Mouse (Mus musculus): ENCODE results near the gene Prtg. TPM values are rescaled to one million over a fixed set of nuclear protein-coding genes. Genes with fewer than 3 reads are reported as not detected.

The Prtg gene
- total RNA-seq (2021), result 1 to 10 TPM in 1 of 2 experiments, under 1 TPM in 1; 0.98 to 1.9 TPM
- long read RNA-seq, experiment 1, result 0 reads
- long read RNA-seq, experiment 2, partial matches to known transcripts, result 0 of 2 reads
- long read RNA-seq, experiment 2, other reads (novel, unspliced or antisense), result 2 of 2 reads

DNA sequence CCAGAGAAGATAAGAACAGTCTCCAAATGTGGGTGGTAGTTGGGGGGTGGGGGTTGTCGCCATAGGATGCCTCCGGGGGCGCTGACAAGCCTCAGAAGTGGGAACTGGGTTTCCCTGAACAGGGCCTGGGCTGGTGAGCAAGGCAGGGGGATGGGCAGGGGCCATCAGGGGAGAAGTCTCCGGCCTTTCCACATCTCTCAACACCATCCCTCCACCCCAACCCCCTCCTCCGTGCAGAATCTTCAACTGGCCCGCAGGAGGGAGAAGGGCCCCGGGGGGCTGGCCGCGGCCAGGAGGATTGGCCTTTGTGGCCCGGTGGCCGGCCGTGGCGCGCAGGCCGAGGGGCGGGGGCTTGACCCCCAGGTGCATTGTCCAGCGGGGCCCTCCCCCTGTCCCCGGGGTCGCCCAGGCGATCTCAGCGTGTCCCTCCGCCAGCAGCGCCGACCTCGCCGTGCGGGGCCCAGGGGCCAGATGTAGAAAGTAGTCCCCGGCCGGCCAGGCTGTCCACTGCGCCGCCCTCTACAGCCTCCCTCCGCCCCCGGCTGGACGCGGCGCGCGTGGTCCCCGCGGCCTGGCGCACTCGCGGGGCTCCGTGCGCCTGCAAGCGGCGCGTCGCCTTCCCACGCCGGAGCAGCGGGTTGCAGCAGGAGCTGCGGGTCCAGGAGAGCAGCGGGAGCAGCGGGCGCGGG is at the start of gene Prtg:
TSS of gene Prtg (plus strand) at position 144 of the 689 bp plus-strand sequence.
- peak; percentile 45 to 65 for DNase-seq (ENCODE audit: low spot score in 2 of 2)

DNA sequence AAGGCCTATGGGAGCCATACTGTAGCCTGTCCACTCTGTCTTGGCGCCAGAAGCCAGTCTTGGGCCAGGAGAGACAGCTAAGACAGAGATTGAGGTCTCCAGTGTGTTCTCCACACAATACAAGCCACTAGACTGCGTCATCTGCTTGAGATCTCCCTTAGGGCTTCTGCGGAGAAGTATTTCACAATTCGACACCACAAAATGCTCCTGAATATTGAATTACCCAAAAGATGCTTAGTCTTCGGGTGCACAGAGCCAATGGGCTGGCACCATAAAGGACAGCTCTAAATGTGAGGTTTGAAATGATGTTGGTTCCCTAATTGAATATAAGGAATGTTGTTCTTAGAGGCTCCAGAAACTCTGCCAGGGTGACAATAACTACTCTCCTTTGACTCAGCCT is 49.5 kb upstream of the Prtg start:
- no peak for DNase-seq (ENCODE audit: low spot score in 2 of 2)

DNA sequence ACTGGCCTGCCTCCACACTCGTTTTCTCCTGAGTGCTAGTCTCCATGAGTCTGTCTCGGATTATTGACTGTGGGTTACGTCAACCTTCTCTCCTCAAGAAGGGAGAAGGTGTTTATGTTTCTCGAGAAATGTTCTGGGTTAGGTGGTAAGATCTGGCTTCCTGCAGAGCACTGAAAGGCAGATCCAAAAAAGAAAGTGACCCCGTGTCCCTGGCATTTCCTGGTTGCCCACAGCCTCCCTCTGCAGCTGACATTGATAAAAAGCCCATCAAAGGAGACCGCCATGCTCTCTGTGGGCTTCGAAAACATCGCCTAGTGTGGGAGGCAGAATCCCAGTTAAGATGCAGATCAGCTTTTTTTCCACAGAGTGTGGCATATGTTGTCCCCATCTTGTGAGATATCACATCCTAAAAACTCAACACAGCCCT is 48.0 kb upstream of the Prtg start:
- no peak for DNase-seq (ENCODE audit: low spot score in 2 of 2)

DNA sequence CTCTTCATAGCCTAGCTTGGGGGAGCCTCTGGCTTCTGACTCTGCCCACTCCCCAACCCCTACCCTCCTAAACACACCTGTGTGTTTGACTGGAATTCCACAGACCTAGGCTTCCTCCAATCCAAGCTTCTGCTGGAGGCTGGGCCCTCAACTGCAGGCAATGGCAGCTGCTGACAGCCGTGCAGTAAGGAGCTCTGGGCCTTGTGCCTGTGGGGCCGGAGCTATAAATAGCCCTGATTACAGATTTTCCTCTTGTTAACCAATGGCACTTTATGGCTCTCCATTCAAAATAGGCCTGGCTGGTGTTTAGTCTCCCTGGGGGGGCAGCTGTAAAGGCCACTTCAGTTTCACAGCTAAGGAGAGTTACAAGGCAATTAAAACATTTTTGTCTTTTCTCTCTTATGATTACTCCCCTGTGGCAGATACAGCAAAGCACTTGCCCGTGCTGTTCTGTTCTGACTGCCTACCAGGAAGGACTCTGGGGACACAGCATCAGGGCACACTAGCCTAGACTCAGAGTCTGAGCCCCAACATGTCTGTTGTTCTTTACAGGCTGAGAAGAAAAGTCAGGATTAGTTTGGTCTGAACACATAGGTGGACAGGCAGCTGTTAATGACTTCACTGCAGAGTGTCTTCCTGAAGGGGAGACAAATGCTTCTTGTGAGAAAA is 43.5 kb upstream of the Prtg start:
- peak in 1 of 2 experiments; percentile 54 for DNase-seq (ENCODE audit: low spot score in 2 of 2)

DNA sequence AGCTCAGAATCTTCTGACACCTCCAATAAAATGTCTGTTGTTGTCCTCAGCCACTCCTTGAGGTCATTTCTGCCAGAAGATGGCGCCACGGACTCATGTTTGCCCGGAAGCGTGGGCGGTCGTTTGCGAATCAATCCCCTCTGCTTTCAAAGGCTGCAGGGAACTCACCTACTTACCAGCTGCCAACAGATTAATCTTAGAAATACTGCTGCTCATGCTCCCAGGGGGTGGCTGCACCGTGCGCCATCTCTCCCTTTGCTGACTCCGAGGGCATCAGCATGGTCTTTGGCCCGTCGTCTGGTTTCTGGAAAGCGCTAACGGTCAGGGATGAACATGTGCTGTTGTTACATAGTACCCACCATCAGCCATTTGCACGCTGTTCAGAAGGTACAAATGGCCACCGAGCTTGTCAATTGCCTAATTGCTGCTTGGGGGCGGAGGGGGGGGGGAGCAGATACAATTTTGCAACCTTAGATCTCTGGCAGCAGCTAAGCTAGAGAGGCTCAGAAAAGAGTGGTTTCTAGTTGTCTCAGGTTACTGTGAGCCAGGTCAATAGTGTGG is 39.8 kb upstream of the Prtg start:
- DNase-seq (ENCODE audit: low spot score in 2 of 2), result peak; percentile 70 to 87

DNA sequence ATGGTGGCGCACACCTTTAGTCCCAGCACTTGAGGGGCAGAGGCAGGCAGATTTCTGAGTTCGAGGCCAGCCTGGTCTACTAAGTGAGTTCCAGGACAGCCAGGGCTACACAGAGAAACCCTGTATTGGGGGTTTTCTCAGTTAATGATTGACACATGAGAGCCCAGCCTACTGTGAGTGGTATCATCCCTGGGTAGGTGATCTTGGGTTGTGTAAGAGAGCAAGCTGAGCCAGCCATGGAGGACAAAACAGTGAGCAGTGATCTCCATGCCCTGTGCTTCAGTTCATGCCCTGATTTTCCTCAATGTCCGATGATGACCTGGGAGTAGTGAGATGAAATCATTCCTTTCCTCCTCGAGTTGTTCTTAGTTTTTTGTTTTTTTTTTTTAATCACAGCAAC is 31.7 kb upstream of the Prtg start:
- no peak for DNase-seq (ENCODE audit: low spot score in 2 of 2)

DNA sequence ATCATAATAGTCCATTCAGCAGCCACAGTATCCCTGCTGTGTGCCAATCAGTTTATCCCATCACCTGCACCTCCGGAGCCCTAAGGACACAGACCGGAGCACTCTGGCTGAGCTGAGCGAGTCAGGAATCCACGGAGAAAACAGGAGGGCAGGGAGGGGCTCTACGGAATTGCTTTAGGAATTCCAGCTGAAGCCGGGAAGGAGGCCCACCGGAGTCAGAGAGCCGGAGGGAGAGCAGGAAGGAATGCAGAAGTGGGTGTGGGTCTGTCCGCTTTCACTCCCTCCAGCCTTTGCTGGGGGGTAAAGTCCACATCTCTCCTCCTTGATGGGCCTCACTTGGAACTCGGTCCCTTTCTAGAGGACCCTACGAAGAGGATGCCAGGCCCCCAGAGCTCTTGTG is 27.7 kb upstream of the Prtg start:
- DNase-seq (ENCODE audit: low spot score in 2 of 2), result no peak

DNA sequence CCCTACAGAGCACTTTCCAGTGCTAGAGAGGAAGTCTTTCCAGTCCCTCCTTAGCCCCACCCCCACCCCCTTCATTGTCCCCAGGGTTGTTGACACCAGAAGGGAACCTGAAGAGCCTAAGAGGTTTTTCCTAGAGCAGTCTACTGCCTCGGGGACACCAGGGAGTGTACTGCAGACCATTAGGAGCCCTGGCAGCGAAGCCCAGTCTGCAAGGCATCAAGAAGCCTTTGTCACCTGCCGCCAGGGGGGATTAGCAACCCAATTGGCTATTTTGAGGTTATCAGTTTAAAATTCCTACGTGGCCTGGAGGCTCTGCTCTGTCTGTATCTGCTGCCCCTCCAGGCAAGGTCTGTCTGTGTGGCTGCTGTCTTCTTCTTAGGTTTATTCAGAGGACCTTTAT is 26.9 kb upstream of the Prtg start:
- no peak for DNase-seq (ENCODE audit: low spot score in 2 of 2)

DNA sequence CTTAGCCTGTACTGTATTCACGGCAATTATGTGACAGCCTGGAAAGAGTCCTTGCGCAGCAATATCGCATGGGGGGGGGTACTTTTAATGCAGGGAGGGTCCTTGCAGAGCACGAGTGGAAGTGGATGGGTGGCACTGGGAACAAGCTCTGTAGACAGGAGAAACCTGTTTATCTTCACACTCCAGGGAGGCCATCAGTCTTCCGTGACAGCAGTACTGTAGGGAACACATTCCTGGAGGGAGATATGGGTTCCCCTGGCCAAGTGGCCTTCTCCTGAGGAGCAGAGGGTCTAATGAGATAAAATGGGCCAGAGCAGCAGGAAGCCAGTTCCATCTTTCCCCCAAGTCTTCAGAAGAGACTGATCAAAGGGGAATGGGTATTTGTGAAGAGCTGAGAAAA is 26.0 kb upstream of the Prtg start:
- no peak for DNase-seq (ENCODE audit: low spot score in 2 of 2)

DNA sequence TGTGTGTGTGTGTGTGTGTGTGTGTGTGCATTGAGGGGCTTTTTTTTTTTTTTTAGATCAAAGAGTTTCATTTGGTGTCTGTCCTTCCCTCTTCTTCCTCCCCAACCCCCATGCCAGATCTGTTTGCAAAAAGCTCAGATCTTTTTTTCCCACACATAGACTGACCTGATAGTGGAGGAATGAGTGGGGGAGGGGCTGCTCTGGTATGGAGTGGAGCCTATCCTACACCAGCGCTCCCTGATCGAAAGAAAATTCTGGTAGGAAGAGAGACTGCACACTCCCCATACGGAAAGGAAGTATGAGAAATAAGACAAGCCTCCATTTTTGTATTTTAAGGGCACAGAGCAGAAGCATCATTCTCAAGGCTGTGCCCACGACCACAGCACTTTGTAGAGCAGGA is 25.2 kb upstream of the Prtg start:
- DNase-seq (ENCODE audit: low spot score in 2 of 2), result no peak

DNA sequence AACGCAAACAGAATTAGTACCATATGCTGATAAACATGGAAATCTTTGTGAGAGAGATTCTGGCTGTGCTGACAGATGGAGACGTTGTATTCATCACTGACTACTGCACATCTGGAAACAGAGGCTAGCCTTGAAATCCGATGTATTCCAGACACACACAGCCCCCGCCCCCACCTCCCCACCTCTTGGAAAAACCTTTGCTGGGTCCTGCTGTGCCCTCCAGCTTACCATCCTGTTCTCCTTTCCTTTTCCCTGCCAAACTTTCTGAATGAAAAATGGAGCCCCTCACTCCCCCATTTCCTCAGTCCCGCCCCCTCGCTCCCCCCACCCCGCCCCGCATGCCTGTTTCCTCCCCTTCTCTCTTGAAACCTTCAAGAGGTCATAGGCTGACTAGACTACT is 24.6 kb upstream of the Prtg start:
- no peak for DNase-seq (ENCODE audit: low spot score in 2 of 2)

DNA sequence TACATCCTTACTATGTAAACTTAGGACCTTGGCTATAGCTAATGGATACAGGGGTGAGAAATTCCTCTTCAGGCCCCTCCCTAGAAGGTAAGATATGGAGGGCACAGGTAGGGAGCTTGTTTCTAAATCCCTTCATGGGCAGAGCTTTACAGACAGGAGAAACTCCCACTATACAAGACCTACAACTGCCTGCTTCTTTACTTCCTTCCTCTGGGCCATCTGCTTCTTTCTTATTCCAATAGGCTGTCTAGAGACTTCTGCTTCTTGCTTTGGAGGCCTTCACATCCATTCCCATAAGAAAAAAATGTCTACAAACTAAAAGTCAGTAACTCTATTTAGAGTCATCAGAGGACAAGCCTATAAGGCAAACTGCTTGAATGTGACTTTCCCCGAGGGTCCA is 18.9 kb upstream of the Prtg start:
- DNase-seq (ENCODE audit: low spot score in 2 of 2), result no peak

DNA sequence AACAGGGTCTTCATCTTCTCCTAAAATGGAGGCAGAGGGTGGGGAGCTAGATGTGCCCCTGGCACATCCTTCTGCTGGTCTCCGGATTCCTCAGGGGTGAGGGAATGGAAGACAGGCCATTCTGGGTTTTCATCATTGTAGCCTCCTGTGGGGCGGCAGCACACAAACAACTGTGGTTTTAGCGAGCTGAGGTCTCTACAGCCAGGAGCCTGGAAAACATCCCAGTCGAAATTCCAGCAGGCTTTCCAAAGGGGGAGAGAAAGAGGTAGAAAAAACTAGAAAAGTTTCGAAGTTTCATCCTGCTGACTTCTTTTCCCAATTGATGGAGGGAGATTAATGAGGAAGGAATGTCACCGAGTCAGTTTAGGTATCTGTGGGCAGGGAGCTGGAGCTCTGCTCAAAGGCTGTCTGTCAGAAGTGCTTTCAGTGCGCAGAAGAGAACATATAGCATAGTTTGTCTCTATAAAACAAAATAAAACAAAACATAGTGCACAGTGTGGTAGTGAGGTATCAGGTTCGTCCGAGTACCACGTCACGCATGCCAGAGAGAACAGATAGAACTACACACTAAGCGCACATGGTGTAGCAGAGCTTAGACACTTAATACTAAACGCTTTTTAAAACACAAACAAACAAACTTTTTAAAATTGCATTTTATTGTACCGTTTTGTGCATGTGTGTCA is 16.0 kb upstream of the Prtg start:
- peak in 1 of 2 experiments; percentile 31 for DNase-seq (ENCODE audit: low spot score in 2 of 2)

DNA sequence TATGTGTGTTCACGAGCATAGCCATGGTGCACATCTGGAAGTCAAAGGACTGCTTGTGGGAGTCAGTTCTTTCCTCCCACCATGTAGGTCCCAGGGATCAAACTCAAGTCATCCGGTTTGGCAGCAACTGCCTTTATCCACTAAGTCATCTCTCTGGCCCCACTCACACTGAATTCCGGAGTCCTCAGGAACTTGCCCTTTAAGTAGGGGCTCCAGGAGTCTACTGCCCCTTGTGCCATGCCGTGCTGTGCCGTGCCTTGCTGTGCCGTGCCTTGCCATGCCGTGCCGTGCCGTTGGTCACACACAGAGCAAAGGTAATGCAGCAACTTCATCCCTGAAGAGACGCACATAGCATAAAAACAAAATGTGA is 15.5 kb upstream of the Prtg start:
- DNase-seq (ENCODE audit: low spot score in 2 of 2), result no peak

DNA sequence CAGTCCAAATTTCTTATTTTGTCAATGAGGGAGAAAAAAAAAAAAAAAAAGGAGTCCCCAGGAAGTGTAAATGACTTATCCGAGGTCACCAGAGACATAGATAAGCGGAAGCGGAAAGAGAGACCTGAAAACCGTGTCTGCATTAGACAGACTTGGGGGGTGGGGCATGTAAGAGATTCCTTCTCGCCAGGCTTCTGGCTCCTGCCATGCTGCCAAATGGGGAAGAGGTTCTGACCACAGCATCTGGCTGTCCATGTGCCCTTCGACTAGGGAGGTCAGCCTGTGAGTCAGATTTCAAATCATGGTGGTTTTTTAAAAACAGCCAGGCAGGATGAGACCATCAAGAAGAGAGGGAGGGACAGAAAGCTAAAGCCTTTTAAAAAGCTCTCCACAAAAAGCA is 15.0 kb upstream of the Prtg start:
- peak in 1 of 2 experiments; percentile 24 for DNase-seq (ENCODE audit: low spot score in 2 of 2)

DNA sequence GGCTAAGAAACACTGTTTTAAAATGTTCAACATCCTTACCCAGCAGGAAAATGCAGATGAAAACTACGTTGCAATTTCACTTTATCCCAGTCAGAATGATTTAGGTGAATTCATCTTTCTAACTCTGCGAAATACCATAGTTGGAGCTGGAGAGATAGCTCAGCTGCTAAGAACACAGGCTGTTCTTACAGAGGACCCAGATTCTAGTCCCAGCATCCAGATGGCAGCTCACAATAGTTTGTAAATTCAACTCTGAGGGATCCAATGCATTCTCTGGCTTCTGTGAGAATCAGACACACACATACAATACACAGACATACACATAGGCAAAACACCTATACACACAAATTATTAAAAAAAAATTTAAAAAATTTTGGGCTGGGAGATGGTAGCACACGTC is 11.4 kb upstream of the Prtg start:
- DNase-seq (ENCODE audit: low spot score in 2 of 2), result no peak

DNA sequence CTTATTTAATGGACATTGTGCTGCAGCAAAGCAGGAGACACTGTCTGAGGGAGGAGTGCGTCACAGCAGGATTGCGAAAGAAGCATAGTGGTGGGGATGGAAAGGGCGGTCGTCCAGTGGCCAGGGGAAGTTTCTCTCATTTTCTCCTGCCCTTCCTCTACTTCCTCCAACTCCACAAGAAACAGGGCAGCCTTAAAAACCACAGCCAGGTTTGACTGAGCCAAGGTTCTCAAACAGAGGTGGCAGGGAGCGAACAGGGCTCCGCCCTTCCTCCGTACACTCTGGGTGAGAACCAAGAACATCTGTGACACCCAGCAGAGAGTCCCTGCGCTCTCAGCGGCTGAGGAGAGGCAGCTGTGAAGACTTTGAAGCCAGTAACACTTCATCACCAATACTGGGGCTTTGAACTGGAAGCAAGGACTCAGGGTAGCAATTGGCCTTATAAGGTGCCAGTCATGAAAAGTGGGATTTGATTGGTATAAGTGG is 9.5 kb upstream of the Prtg start:
- DNase-seq (ENCODE audit: low spot score in 2 of 2), result no peak

DNA sequence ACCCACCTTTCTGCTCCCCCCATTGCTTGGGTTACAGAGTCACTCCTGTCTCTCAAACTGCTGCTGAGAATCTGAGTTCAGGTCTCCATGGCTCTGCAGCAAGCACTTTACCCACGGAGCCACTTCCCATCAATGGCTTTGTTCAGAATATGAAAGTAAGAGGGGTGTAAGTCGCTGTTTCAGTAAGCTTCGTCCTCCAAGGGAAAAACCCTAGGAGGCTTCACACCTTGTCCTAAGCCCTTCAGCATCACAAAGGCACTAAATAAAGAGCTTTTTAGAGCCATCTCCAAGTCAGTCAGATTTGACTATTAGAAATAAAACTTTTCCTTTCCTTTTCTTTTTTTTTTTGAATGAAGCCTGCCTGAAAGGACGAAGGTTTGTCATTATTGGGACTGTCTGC is 3.4 kb upstream of the Prtg start:
- no peak for DNase-seq (ENCODE audit: low spot score in 2 of 2)

DNA sequence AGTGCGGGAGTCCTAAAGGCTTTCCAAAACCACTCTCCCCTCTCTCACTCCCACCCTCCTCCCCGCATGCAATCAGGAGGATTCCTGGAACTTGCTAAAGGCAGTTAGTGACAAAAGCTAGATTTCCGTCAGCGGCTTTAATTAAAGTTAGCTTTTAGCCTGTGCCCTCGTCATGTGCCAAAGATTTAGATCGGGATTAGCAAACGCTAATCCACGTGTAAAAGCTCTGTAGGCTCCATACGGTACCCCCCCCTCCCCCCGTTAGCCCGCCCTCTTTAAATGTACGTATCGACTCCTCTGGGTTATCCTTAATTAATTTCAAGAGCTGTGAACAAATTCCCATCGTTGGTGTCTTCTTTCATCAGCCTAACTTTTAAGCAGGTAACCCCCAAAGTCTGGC is 528 bp upstream of the Prtg start:
- DNase-seq (ENCODE audit: low spot score in 2 of 2), result no peak

DNA sequence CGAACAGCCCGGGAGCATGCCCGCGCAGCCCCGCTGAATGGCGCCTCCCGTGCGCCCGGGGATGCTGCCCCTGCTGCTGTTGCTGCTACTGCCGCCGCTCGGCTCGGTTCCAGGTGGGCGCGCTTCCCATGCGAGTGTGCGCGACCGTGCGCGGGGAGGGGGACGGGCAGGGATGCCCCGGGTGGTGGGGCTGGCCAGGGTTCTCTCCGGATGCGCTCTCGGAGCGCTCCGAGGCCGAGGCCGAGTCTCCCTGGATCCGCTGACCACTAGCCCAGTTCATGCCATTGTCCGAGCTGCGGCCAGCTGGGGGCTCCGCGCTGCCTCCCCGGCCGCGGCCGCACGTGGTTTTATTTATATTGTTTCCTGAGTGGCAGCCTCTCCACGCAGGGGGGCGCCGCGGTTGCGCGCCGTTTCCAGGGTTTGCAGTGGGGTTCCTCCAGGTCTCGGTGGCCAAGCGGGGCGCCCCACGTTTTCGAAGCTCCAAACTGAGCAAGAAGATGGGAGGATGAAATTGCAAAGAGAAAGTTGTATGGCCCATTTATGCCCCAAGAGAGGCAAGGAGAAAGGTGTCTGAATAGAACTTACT is 839 bp downstream of the Prtg start:
- peak; percentile 37 to 76 for DNase-seq (ENCODE audit: low spot score in 2 of 2)

DNA sequence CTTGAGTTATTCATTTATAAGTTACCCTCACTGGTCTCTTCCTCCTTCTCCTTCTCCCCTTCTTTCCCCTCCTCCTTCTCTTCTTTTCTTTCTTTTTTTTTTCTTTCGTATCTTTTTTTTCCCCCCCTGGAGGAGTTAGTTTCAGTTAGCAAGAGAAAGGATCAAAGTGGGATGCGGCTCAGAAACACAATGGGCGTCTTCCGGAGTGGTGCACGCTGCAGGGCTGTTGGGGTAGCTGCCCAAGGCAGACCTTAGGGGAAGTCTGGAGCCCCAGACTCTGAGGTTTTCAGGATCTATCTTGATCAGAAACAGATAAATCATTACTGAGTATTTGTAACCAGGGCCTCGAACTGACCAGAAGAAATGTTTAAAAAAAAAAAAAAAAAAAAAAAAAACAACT is 1.5 kb downstream of the Prtg start:
- no peak for DNase-seq (ENCODE audit: low spot score in 2 of 2)
